Mouse (Mus musculus) liver, postnatal 0 days (tissue): ENCODE measurements around the gene Rapgef1.

Experiments
- CTCF ChIP-seq: sonication (generic); IDR thresholded peaks from 2 replicates; pipeline ENCODE4 v1.5.1; 2016; ENCODE audit warnings: antibody characterized with exemption, low read depth
- EP300 ChIP-seq: IDR thresholded peaks from 2 replicates; pipeline ENCODE4 v1.6.1; 2016; ENCODE audit warnings: antibody characterized with exemption, low read depth, mild to moderate bottlenecking

DNA sequence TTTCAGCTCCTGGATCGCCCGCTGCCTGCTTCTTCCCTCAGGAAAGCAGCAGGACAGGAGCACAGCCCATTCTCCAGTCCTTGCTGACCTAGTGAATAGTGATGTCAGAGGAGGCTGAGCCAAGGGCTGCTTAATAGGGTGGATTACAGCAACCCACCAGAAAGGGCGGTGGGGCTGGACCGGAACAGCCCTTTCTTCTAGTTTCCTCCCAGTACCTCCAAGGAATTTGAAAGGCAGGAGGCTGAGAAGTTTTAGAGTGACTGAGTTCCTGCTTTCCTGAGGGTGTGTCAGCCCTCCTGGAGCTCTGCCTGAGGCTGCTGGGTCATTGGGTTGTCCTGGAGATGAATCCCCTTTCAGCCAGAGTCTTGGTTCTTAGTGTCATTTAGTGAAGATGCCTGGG, 23.9 kb downstream of the Rapgef1 start:
- no peak for TF ChIP-seq CTCF
- TF ChIP-seq EP300 = no peak
